Mouse (Mus musculus) embryo, embryonic 11.5 days (tissue): ENCODE data around the gene Bcam.

ENCODE experiments used
- DNase-seq: peaks from one replicate; pipeline ENCODE4 v3.0.0-alpha.2; 2012; ENCODE audit warnings: low read depth, low spot score

Bcam gene

GRCm38 (mm10) chr7:19724167-19724566 is 46.6 kb downstream of the Bcam start:
- DNase-seq = no peak

GRCm38 (mm10) chr7:19722754-19723195 is 48.0 kb downstream of the Bcam start:
- no peak for DNase-seq

- DNase-seq = no peak
Observed at GRCm38 (mm10) chr7:19719200-19719599, 51.6 kb downstream of the Bcam start.

- no peak for DNase-seq
Observed at GRCm38 (mm10) chr7:19718297-19718952, 52.4 kb downstream of the Bcam start.

GRCm38 (mm10) chr7:19717346-19717745 is 53.5 kb downstream of the Bcam start:
- no peak for DNase-seq

- DNase-seq = no peak
Observed at GRCm38 (mm10) chr7:19716822-19717221, 54.0 kb downstream of the Bcam start.

GRCm38 (mm10) chr7:19716055-19716682 is 54.6 kb downstream of the Bcam start:
- DNase-seq = no peak

- peak; percentile 99 for DNase-seq
Observed at GRCm38 (mm10) chr7:19715239-19716054, 55.4 kb downstream of the Bcam start, which contains the start of gene Tomm40. Gene Tomm40 (minus strand): TSS chr7:19715438.

- DNase-seq = no peak
Observed at GRCm38 (mm10) chr7:19714836-19715235, 56.0 kb downstream of the Bcam start.

- DNase-seq = no peak
Observed at GRCm38 (mm10) chr7:19713598-19713997, 57.2 kb downstream of the Bcam start.

- no peak for DNase-seq
Observed at GRCm38 (mm10) chr7:19713196-19713595, 57.6 kb downstream of the Bcam start.

- no peak for DNase-seq
Observed at GRCm38 (mm10) chr7:19712414-19712813, 58.4 kb downstream of the Bcam start.

- DNase-seq = no peak
Observed at GRCm38 (mm10) chr7:19710650-19711049, 60.2 kb downstream of the Bcam start.
